Mouse (Mus musculus) layer of hippocampus, postnatal 10 days (tissue): ENCODE data around the gene Olfr297. TPM values are rescaled to one million over a fixed set of nuclear protein-coding genes. Genes with fewer than 3 reads are reported as not detected.

ENCODE experiments used
- DNase-seq, 2 experiments: peaks; one replicate each; pipeline ENCODE4 v3.0.0; 2021; ENCODE audit warnings: low spot score in 2 of 2
- long read RNA-seq: library from polyadenylated mRNA; stranded (forward); transcript quantifications from one replicate; pipeline ENCODE4 v2.0.0, GENCODE M21; 2023
- total RNA-seq, 2 experiments: library from RNA; stranded (reverse); gene quantifications; 2 replicates each; pipeline ENCODE4 v1.2.3; 2021

Gene Olfr297
- not detected for total RNA-seq
- long read RNA-seq = 0 reads

- no peak for DNase-seq
These were observed at the start of gene Olfr297 for GRCm38 (mm10) chr7:86519668-86520067. TSS of gene Olfr297 (plus strand) at chr7:86519968.

DNA sequence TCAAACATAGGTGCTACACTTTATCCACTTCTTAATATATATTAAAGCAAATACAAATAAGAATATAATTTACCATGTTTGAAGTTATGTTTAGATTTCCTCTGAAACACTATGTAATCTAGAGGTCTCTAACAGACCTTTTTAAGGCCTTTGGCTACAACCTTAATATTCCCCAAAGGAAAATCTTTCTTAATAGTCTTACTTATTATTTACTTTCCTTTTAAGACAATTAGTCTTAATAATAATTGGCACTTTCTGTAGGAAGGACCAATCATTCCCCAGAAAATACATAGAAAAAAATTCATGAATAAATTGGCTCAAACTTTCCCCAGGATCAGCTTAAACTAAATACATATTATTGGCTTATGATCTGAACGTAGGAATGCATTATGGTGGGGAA is 27.4 kb upstream of the Olfr297 start, which contains the start of gene Olfr298:
Gene Olfr298, minus strand, starts transcription at position 101 of the 400 bp plus-strand sequence.
- DNase-seq = no peak

Other genes with a start within 250 kb of the Olfr297 start
- gene Olfr310, start 242.8 kb upstream of the Olfr297 start, total RNA-seq = not detected
- not detected for gene Olfr309, start 206.3 kb upstream of the Olfr297 start, total RNA-seq
- not detected for gene Olfr308, start 194.3 kb upstream of the Olfr297 start, total RNA-seq
- not detected for gene Olfr307, start 182.4 kb upstream of the Olfr297 start, total RNA-seq
- gene Olfr305, start 153.0 kb upstream of the Olfr297 start, total RNA-seq = not detected
- gene Olfr304, start 133.3 kb upstream of the Olfr297 start, total RNA-seq = not detected
- gene Olfr303, start 122.2 kb upstream of the Olfr297 start, total RNA-seq = not detected
- not detected for gene Olfr301, start 116.1 kb upstream of the Olfr297 start, total RNA-seq
- not detected for gene Olfr299, start 60.0 kb upstream of the Olfr297 start, total RNA-seq
- not detected for gene Olfr298, start 27.5 kb upstream of the Olfr297 start, total RNA-seq
- gene Olfr295, start 63.9 kb downstream of the Olfr297 start, total RNA-seq = not detected
- not detected for gene Olfr294, start 96.7 kb downstream of the Olfr297 start, total RNA-seq
- gene Olfr293, start 129.1 kb downstream of the Olfr297 start, total RNA-seq = not detected
- not detected for gene Olfr292, start 168.4 kb downstream of the Olfr297 start, total RNA-seq